Mouse (Mus musculus): ENCODE measurements around the gene Lrrfip1. TPM values are rescaled to one million over a fixed set of nuclear protein-coding genes. Genes with fewer than 3 reads are reported as not detected.

Lrrfip1 gene
- total RNA-seq, 4 experiments from 2014 or later: 56.4 to 65.5 (median 60.6) TPM

DNA sequence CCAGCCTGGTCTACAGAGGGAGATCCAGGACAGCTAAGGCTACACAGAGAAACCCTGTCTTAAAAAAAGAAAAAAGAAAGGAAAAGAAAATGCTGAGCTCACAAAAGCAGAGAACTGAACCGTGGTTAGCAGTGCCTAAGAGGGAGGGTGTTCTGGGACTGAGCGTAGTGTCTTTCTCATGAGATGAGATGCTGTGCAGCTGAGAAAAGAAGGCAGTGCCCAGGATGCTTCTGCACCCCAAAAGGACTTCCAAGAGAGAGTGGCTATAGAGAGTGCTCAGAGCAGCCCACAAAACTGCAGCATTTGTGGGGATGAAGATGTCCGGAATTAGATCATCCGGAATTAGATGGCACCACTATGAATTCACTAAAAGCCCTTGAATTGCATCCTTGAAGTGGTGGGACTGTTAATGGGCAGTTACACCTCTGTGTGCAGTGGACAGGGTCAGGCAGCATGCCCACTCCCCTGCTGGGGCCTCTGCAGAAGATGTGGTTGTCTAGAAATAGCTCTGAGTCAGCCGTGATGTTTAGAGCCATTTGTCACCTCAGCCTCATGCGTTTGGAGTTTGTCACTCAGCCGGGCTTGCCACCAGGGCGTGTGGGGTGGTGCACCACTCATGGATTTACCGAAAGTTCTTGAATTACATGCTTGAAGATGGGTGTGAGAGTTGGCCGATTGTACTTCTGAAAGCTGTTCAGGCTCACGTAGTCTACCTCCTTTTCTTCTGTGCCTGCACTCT, 23.8 kb downstream of the Lrrfip1 start:
- DNase-seq (ENCODE audit: low spot score in 2 of 2): peak in 1 of 2 experiments; percentile 48

DNA sequence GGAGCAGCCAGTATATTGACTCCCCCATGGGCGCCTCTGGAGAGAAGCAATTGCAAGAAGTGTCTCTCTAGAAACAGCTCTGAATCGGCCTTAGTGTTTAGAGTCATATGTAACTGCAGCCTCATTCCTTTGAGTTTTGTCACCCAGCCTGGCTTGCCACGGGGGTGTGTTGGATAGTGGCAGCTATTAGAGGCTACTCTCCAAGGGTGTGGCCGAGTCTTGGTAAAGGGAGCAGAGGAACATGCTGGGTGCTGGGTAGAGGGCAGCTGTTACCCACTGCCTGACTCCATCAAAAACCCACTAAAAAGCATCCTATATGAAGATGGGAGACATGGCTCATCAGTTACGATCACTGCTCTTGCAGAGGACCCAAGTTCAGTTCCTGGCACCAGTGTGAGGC, 24.7 kb downstream of the Lrrfip1 start:
- DNase-seq (ENCODE audit: low spot score in 2 of 2): no peak

DNA sequence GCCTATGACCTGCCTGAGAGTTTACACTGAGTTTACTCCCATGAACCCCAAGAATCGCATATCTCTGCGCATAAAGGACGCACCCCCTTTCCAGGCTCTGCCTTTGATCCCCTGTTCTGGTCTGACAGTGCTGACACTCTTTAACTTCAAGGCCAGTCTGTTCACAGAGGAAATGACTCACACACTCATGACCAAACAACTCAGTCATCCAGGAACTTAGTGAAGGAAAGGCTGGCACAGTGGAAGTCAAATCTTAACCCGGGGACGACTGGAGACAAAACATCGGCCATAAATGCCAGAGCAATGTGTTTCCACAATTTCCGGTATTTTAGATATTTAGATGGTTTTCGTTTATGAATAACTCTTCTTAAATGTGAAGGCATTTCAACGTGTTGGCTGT, 25.4 kb downstream of the Lrrfip1 start:
- DNase-seq (ENCODE audit: low spot score in 2 of 2): no peak

DNA sequence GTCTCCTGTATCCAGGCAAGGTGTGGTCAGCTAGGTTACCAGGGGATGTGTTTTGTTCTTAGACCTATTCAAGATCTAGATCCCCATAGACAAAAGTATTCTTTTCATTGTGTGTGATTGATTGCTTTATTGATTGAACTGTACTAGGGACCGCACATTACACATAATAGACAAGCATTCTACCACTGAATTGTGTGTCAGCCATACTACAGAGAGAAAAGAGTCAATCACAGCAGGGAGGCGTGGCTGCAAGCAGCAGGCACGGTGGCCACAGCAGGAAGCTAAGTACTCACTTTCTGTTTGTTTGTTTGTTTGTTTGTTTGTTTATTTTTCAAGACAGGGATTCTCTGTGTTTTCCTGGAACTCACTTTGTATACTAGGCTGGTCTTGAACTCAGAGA, 25.9 kb downstream of the Lrrfip1 start:
- DNase-seq (ENCODE audit: low spot score in 2 of 2): no peak

DNA sequence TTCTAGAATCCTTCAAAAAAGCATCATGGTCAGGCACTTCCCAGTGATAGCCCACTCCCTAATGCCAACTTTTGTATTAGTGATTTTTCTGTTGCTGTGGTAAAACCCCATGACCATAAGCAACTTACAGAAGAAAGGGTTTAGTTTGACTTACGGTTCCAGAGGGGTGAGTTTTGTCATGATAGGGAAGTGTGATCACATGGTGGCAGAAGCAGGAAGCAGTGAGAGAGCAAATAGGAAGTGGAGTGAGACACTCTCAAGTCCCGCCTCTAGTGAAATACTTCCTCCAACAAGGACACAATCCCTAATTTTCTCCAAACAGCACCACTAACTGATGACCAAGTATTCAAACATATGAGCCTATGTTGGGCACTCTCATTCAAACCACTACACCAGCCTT, 28.4 kb downstream of the Lrrfip1 start:
- DNase-seq (ENCODE audit: low spot score in 2 of 2): no peak

DNA sequence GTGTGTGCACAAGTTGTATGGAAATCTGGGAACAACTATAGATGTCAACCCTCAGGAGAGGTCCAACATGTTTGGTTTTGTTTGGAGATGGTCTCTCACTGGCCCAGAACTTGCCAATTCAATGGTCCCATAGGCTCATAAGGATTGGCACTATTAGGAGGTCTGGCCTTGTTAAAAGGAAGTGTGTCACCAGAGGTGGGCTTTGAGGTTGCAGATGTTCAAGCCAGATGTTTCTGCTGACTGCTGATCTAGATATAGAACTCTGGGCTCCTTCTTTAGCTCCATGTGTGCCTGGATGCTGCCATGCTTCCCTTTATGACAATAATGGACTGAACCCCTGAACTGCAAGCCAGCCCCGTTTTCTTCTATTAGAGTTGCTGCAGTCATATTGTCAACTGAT, 31.8 kb downstream of the Lrrfip1 start:
- DNase-seq (ENCODE audit: low spot score in 2 of 2): no peak

DNA sequence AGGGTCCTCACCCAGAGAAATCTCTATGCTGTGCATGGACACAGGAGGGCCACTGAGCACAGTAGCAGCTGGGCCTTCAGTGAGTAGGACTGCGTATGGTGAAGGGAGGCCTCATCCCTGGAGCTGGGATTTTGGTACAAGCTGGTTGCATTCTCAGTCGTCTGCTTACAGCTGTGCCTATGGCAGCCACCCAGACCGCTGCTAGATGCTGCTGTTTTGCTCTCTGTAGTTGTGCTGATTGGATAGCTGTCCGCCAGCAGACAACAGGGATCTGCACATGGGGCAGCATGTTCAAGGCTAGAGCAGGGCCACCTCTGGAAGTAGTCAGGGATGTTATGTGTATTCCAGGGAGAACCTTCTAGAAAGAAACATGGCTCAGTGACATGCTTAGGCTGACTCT, 33.0 kb downstream of the Lrrfip1 start:
- DNase-seq (ENCODE audit: low spot score in 2 of 2): no peak

DNA sequence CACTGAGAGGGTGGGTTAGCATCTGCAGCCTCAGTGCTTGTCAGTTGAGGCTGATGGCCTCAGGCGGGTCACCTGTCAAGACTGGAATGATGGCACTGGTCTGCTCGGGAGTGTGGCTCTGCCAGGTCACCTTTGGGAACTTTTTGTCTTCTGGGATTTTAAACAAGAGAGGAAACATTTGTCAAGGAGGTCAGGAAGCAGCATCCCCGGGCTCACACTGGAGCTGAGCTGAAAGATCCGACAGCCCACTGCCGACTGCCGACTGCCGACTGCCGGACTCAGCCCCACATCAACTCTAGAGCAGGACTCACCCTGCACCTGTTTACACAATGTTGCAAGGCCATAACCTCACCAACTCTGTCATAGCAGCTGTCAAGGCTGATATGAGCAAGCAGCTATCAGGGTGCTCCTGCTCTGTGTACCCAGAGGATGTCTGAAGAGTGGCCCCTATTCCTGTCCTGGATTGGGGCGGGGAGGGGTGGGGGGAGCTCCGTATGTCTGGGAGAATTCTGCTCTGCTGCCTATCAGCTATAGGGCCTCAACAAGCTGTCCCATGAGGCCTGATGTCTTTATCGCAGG, 33.9 kb downstream of the Lrrfip1 start:
- no peak for DNase-seq (ENCODE audit: low spot score in 2 of 2)

DNA sequence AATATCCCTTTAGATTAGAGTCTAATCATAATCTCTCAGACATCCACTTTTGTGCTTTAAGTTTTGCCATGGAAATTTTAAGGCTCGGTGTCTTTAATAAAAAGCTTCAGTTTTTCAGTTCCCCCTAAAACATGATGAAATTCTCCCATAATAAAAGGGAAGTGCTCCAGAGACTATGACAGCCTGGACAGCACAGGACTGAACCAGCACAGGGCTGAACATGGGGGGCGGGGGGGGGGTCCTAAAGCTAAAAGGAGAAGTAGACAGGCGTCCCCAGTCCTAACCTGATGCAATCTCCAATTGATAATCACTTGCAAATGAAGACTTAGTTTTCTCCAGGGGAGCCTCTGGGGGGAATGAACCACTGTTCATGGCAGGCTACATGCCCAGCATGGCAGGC, 36.0 kb downstream of the Lrrfip1 start:
- DNase-seq (ENCODE audit: low spot score in 2 of 2): no peak

DNA sequence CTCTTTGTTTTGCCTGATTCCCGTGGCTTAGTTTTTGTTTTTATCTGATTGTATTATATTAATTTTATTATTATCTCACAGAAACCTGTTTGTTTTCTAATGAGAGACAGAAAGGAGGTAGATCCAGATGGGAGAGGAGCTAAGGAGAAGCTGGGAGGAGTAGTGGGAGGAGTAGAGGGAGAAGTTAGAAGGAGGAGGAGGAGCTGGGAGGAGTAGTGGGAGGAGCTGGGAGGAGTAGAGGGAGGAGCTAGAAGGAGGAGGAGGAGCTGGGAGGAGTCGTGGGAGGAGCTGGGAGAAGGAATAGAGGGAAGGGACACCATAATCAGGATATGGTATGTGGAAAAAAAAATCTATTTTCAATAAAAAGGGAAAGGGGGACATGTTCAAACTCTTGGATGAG, 36.7 kb downstream of the Lrrfip1 start:
- no peak for DNase-seq (ENCODE audit: low spot score in 2 of 2)

DNA sequence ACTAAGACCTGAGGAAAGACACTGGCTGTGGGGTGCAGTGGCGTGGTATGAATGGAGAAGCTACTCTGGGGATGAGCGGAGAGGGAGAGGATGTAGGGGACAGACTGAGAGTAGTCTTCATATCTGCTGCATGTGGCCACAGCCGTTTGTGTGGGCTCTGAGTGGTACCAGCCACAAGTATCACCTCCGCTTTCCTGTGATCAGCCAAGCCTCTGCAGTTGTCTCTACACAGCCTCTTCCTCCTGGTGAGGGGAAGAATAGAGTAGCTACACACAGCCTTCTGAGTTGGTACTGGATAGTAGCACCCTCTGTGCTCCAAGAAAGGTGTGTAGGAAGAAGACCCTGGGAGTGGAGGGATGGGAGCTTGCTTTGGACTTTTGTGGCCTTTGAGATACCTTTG, 38.7 kb downstream of the Lrrfip1 start:
- no peak for DNase-seq (ENCODE audit: low spot score in 2 of 2)

DNA sequence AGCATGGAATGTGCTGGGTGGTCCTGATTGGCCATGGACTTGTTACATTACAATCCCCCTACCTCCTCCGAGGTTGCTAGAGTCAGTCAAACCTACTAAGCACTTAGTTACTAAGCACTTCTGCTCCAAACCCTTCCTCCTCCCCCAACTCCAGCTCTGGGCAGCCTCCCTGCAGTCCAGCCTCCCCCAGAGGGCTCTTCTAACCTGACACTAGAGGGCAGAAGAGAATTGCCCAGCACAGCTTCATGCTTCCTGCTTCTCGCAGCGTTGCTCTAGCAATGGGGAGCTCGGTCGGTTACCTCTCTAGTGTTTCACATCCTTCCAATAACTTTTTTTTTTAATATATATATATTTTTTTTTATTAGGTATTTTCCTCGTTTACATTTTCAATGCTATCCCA, 39.5 kb downstream of the Lrrfip1 start:
- no peak for DNase-seq (ENCODE audit: low spot score in 2 of 2)

DNA sequence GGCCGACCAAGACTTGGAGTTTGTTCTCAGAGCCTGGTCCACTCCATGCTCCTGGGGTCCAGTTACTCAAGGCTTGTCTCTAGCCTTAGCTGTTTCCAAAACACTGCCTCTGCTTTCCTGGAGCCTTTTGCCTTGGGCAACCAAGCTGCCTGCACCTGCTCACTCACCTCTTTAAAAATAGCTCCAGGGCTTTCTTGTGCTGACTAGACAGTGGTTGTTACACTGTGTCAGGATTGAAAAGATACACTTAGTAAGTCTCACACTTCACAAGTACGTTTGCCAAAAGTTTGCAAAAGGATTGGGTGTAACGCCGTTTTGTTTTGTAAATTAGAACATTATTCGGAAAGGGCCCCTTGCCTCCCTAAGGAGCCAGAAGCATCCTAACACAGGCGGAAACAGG, 40.0 kb downstream of the Lrrfip1 start:
- no peak for DNase-seq (ENCODE audit: low spot score in 2 of 2)

DNA sequence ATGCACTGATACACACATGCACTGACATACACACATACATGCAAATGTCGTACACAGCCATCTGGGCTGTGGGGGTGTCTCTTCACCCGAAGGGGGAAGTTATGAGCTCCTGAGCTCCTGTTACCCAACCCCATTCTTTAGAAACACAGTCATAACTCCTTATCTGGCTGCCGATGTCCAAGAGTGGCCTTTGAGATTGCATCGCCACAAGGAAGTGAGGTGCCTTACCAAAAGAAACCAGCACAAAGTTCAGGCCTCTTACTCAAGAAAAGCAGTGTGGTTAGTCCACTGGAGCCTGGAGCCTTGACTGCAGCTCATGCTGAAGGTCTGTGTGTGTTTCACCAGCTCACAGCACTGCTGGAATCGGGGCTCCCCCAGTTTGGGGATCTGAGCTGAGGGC, 43.1 kb downstream of the Lrrfip1 start:
- no peak for DNase-seq (ENCODE audit: low spot score in 2 of 2)

DNA sequence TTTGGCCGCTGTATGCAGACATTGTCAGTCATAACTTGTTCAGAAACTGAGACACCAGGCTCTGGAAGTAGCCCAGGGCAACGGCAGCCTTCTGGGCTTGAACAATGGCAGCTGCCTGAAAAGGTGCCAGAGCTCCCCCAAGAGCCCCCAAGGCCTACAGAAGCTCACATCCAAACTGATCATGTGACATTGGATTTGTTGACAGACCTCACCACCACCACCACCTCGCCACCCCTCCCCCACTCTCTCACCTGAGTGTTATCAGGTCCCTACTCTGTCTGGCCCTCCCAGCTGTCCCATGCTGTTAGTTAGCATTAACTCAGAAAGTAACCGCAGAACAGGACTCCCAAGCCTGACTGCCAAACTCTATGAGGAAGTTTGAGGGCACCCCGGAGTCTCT, 44.7 kb downstream of the Lrrfip1 start:
- no peak for DNase-seq (ENCODE audit: low spot score in 2 of 2)

DNA sequence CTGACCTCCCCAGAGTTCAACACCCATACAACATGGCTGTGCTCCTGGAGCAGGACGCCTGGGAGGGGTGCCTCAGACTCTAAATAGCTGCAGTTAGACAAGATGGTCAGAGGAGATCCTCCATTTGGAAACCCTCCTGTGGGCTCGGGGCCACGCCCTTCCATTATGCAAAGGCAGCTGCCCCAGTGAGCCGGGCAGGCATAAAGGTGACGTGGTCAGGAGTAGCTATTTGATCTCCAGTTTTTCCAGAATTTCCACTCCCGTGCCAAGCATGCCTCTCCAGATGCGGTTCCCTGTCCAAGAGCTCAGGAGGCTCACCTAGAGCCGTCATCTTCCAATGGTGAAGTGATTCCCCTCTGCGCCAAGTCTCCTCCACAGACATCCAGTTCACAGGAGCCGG, 45.6 kb downstream of the Lrrfip1 start:
- no peak for DNase-seq (ENCODE audit: low spot score in 2 of 2)

DNA sequence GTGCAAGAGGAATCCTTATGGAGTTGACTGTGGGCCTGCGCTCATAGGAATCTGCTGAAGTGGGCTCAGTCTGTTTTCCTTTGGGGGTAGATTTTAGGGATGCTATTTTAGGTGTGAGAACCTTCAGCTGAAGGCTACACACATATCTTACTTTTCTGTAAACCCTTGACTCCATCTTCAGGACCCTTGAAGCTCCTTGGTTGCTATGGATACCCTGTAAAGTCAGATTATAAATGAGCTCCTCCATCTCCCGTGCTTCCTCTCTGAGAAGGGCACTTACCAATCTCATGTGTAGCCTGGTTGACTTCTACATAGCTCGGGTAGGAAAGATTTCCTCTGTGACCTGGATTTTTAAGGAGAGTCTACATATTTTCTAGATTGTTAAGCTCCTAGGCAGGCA, 46.1 kb downstream of the Lrrfip1 start:
- no peak for DNase-seq (ENCODE audit: low spot score in 2 of 2)

DNA sequence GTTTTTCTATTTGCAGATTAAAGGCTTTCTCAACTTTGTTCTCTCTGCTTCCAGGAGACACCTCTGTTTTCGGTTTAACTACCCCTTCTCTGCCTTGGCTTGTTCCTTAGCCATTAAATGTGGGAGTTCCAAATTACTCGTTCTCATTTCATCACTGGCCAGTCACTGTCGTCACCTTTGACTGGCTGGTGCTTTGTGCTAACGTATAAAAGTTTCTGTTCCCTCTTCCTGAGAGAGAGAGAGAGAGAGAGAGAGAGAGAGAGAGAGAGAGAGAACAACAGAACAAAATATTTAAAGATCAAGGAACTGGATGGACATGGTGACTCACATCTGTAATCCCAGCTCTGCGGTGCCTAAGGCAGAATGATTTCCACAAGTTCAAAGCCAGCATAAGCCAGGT, 47.7 kb downstream of the Lrrfip1 start:
- DNase-seq (ENCODE audit: low spot score in 2 of 2): no peak

DNA sequence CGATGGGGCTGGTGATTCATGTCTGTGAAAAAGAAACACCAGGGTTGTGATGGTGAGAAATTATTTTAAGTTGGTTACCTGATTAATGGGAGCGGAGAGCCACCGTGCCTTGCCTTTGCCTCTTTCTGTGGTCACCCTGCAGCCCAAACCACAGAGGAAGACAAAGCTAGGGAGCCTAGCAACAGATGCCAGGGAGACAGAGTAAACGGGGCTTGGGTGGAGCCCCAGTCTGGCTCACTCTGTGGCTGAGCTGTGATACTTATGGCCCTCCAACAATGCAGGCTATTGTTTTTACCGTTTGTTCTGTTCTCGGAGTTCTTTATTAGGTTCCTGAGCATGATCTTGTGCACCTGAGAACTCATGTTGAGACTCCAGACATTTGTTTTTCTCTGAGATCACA, 50.8 kb downstream of the Lrrfip1 start:
- DNase-seq (ENCODE audit: low spot score in 2 of 2): no peak

DNA sequence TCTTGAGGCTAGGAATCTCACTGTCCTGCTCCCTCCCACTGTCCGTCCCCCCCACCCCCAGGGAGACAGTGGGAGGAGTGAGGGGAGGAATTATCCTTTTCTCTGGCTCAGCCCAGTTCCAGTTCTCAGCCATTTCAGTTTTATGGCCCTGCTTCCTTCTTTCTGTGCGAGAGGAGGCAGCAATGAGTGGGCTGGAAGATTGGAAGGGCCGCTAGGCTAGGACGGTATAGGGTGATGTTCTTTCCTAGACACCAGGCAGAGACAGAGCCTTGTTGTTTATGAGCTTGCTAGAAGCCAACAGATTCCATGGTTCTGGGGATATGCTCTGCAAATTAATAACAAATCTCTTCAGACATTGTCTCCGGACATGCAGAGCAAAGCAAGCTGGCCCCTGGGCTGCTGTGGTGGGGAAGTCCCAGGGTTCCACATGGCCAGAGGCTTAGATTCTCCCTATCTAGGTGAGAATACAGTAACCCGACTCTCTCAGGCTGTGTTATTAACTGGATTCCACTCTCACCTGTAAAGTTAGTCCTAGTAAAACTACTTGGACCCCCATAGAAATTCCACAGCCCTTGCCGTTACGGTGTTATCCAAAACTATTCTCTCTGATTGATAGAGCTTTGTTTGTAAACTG, 53.0 kb downstream of the Lrrfip1 start:
- DNase-seq (ENCODE audit: low spot score in 2 of 2): no peak

DNA sequence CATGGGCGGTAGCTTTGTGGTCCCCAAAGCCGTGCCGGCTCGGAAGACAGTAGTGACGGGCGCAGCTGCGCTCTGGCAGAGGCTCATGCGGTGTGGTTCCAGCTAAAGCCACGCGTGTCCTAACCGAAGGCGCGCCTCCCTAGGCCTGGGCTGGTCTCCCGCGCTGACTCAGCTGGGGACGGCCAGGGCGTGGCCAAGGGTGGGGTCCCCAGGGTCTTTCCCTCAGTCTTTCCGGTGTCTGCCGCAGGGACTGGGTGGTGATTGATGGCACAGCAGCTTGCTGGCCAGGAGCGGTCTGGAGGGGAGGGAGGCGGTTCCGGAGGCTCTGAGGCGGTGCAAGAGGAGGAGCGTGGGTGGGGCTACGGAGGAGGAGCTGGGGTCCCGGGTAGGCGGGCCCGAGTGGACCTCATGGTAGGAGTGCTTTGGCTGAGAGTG, 54.2 kb downstream of the Lrrfip1 start:
- DNase-seq (ENCODE audit: low spot score in 2 of 2): peak in 1 of 2 experiments; percentile 76

DNA sequence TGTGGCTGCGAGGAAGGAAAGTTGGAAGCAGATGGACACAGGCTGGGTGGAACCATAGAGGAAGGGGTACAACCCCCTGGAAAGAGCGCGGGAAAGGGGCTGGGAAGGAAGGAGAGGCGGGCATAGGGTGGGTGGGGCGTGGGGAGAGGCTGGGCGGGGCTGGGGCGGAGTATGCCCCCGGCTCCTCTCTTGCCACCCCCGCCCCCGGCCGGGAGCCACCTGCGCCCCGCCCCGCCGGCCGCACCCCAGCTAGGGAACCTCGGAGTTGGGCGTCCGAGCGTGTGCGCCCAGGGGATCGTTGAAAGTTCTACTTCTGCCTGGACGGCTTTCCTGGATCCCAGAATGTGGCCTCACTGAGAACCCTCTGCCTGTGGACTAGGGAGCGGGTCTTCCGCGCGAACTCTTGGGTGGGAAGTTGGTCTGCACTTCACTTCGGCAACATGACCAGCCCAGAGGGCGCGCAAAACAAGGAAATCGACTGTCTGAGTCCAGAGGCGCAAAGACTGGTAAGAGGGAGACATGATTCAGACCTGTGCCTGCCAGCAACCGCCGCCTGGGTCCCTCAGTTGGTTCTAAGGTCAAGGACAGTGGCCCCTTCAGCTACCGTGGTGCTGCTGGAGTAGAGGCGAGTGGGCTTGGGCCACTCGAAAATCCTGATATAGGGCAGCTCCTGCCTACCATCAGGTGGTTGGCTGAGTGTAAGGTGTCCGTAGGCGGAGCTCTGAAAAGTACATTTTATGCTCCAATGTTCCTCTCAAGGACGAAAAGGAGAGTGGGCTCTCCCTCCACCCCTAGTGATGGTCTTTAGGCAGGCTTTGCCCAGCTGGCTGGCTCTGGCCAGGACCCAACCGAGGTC, 54.9 kb downstream of the Lrrfip1 start:
- no peak for DNase-seq (ENCODE audit: low spot score in 2 of 2)

All from left cerebral cortex, adult 8-10 months (tissue).